Mouse (Mus musculus) ES-E14 (cell line): ENCODE data around the gene Ubxn7.

Source experiments
- CHD2 ChIP-seq: IDR thresholded peaks from 2 replicates; pipeline ENCODE4 v1.6.1; 2014; ENCODE audit warnings: mild to moderate bottlenecking, low read depth, low read length, inconsistent platforms
- HCFC1 ChIP-seq: IDR thresholded peaks from 2 replicates; pipeline ENCODE4 v1.6.1; 2012; ENCODE audit warnings: low read length, inconsistent platforms, borderline replicate concordance; ENCODE audit not compliant: insufficient read depth
- MAFK ChIP-seq: IDR thresholded peaks from 2 replicates; pipeline ENCODE4 v1.6.1; 2014; ENCODE audit warnings: mild to moderate bottlenecking, low read depth, low read length, inconsistent platforms; ENCODE audit not compliant: insufficient read depth
- ZNF384 ChIP-seq: IDR thresholded peaks from 2 replicates; pipeline ENCODE4 v1.6.1; 2012; ENCODE audit warnings: low read depth, low read length, inconsistent platforms

- TF ChIP-seq MAFK (0 out of 2 replicates have a peak, but pooled peaks have one; percentile 55), HCFC1 (peak; percentile 77; the same call in 1 of the 2 replicates), CHD2 (no peak), ZNF384 (no peak)
Observed at GRCm38 (mm10) chr16:32430474-32431046, 98.5 kb downstream of the Ubxn7 start, which contains the start of gene Pcyt1a.
